Mouse (Mus musculus): Measurements from ENCODE around the gene Rad9b. TPM values are rescaled to one million over a fixed set of nuclear protein-coding genes. Genes with fewer than 3 reads are reported as not detected.

Rad9b gene
- total and polyA plus RNA-seq, 2 experiments from 2014 or later = 8.3 to 15.0 TPM

GRCm38 (mm10) chr5:122342874-122343273 lies 11.2 kb downstream of the Rad9b start:
- ATAC-seq = no peak
- Histone ChIP-seq H3K36me3 (ENCODE audit: insufficient read depth, low read length) (no peaks in the 10 kb centered on the region), H3K4me2 (ENCODE audit: low read depth, low read length) (no peak overlapping the region), H3K4me3 (ENCODE audit: low read length) (no peak overlapping the region), H3K9ac (replicated peaks; ENCODE audit: low read length) (no peak overlapping the region), H3K9me3 (ENCODE audit: low read length) (no peaks in the 10 kb centered on the region), H3K4me1 (ENCODE audit: insufficient read depth, low read length) (no peaks in the 10 kb centered on the region), H3K27me3 (ENCODE audit: insufficient read depth, low read length) (no peaks in the 10 kb centered on the region), H3K27ac (no peak overlapping the region)
- no peak for DNase-seq (ENCODE audit: low spot score)
- WGBS = 71% methylated on average over 1 of the region's 1 CpGs
- no peak for TF ChIP-seq CTCF (IDR thresholded peaks at IDR 0.05; ENCODE audit: low read depth)

- Histone ChIP-seq H3K4me1 (ENCODE audit: insufficient read depth, low read length) (no peaks in the 10 kb centered on the region), H3K27ac (no peak overlapping the region), H3K9ac (replicated peaks; ENCODE audit: low read length) (no peak overlapping the region), H3K27me3 (ENCODE audit: insufficient read depth, low read length) (no peaks in the 10 kb centered on the region), H3K4me2 (ENCODE audit: low read depth, low read length) (no peak overlapping the region), H3K9me3 (ENCODE audit: low read length) (no peaks in the 10 kb centered on the region), H3K36me3 (ENCODE audit: insufficient read depth, low read length) (no peaks in the 10 kb centered on the region), H3K4me3 (ENCODE audit: low read length) (no peak overlapping the region)
- no peak for DNase-seq (ENCODE audit: low spot score)
- TF ChIP-seq CTCF (IDR thresholded peaks at IDR 0.05; ENCODE audit: low read depth) = no peak
- no peak for ATAC-seq
- 91% methylated on average over 7 of the region's 7 CpGs for WGBS
These were observed 17.3 kb downstream of the Rad9b start for GRCm38 (mm10) chr5:122336554-122337294.

GRCm38 (mm10) chr5:122334682-122335081 lies 19.4 kb downstream of the Rad9b start:
- TF ChIP-seq CTCF (IDR thresholded peaks at IDR 0.05; ENCODE audit: low read depth) = no peak
- WGBS = 65% methylated on average over 3 of the region's 3 CpGs
- Histone ChIP-seq H3K9me3 (ENCODE audit: low read length) (no peaks in the 10 kb centered on the region), H3K9ac (replicated peaks; ENCODE audit: low read length) (no peak overlapping the region), H3K27ac (no peak overlapping the region), H3K4me3 (ENCODE audit: low read length) (no peak overlapping the region), H3K4me2 (ENCODE audit: low read depth, low read length) (no peak overlapping the region), H3K4me1 (ENCODE audit: insufficient read depth, low read length) (no peaks in the 10 kb centered on the region), H3K36me3 (ENCODE audit: insufficient read depth, low read length) (no peaks in the 10 kb centered on the region), H3K27me3 (ENCODE audit: insufficient read depth, low read length) (no peaks in the 10 kb centered on the region)
- ATAC-seq (no peak), DNase-seq (ENCODE audit: low spot score) (no peak)

- Histone ChIP-seq H3K9ac (replicated peaks; ENCODE audit: low read length) (no peak overlapping the region), H3K36me3 (ENCODE audit: insufficient read depth, low read length) (peaks cover 5% of the 10 kb centered on the region; the same call in 1 of the 2 replicates), H3K4me1 (ENCODE audit: insufficient read depth, low read length) (no peaks in the 10 kb centered on the region), H3K4me2 (ENCODE audit: low read depth, low read length) (no peak overlapping the region), H3K4me3 (ENCODE audit: low read length) (no peak overlapping the region), H3K9me3 (ENCODE audit: low read length) (no peaks in the 10 kb centered on the region), H3K27ac (no peak overlapping the region), H3K27me3 (ENCODE audit: insufficient read depth, low read length) (no peaks in the 10 kb centered on the region)
- ATAC-seq = no peak
- WGBS = 93% methylated on average over 4 of the region's 4 CpGs
- TF ChIP-seq CTCF (IDR thresholded peaks at IDR 0.05; ENCODE audit: low read depth) = no peak
- no peak for DNase-seq (ENCODE audit: low spot score)
These were observed 23.8 kb downstream of the Rad9b start for GRCm38 (mm10) chr5:122330269-122330668.

- Histone ChIP-seq H3K4me2 (ENCODE audit: low read depth, low read length) (no peak overlapping the region), H3K27ac (no peak overlapping the region), H3K4me1 (ENCODE audit: insufficient read depth, low read length) (no peaks in the 10 kb centered on the region), H3K36me3 (ENCODE audit: insufficient read depth, low read length) (peaks cover 5% of the 10 kb centered on the region; the same call in 1 of the 2 replicates), H3K9ac (replicated peaks; ENCODE audit: low read length) (no peak overlapping the region), H3K9me3 (ENCODE audit: low read length) (no peaks in the 10 kb centered on the region), H3K4me3 (ENCODE audit: low read length) (no peak overlapping the region), H3K27me3 (ENCODE audit: insufficient read depth, low read length) (no peaks in the 10 kb centered on the region)
- no peak for DNase-seq (ENCODE audit: low spot score)
- TF ChIP-seq CTCF (IDR thresholded peaks at IDR 0.05; ENCODE audit: low read depth) = no peak
- WGBS = 91% methylated on average over 3 of the region's 3 CpGs
- no peak for ATAC-seq
These were observed 26.8 kb downstream of the Rad9b start for GRCm38 (mm10) chr5:122327283-122327682.

- ATAC-seq (no peak), DNase-seq (ENCODE audit: low spot score) (no peak)
- H3K4me3 ChIP-seq (ENCODE audit: low read length) = no peak overlapping the region
- H3K4me1 ChIP-seq (ENCODE audit: insufficient read depth, low read length) = no peaks in the 10 kb centered on the region
- no peaks in the 10 kb centered on the region for H3K27me3 ChIP-seq (ENCODE audit: insufficient read depth, low read length)
- no peak overlapping the region for H3K4me2 ChIP-seq (ENCODE audit: low read depth, low read length)
- WGBS = 78% methylated on average over 8 of the region's 8 CpGs
- no peak overlapping the region for H3K9ac ChIP-seq (replicated peaks; ENCODE audit: low read length)
- no peak for TF ChIP-seq CTCF (IDR thresholded peaks at IDR 0.05; ENCODE audit: low read depth)
- H3K36me3 ChIP-seq (ENCODE audit: insufficient read depth, low read length) = peaks cover 5% of the 10 kb centered on the region; the same call in 1 of the 2 replicates
- H3K9me3 ChIP-seq (ENCODE audit: low read length) = no peaks in the 10 kb centered on the region
- no peak overlapping the region for H3K27ac ChIP-seq
These were observed 28.6 kb downstream of the Rad9b start for GRCm38 (mm10) chr5:122325477-122325876.
